Mouse (Mus musculus): ENCODE measurements at regions not wholly inside any gene's neighbourhood (a gene's known extent, or its start where the extent isn't known, plus 50 kb on each side); places are given as distances from the start of the nearest gene placed in this dataset.

GRCm38 (mm10) chr12:71482619-71483018 lies 172.9 kb downstream of the Dact1 start:
- no peak for TF ChIP-seq GATA1 (IDR thresholded peaks at IDR 0.05; ENCODE audit: borderline replicate concordance, low read length)
- no peak for TF ChIP-seq FLI1 (IDR thresholded peaks at IDR 0.05; ENCODE audit: low read length)
